Mouse (Mus musculus) brain, embryonic 14.5 days (tissue): Measurements from ENCODE around the gene Ckmt2.

Experiments
- CTCF ChIP-seq: fragments of 200-500 bp; IDR thresholded peaks from 2 replicates; pipeline ENCODE4 v1.5.1; 2012; ENCODE audit warnings: inconsistent platforms, mild to moderate bottlenecking, moderate library complexity, borderline replicate concordance; ENCODE audit not compliant: insufficient read depth, insufficient read length; ENCODE audit errors: extremely low read depth
- POLR2A ChIP-seq: fragments of 200-500 bp; IDR thresholded peaks from 2 replicates; pipeline ENCODE4 v1.6.1; 2012; ENCODE audit warnings: mild to moderate bottlenecking, inconsistent platforms, borderline replicate concordance; ENCODE audit not compliant: poor library complexity, insufficient read depth, insufficient read length, severe bottlenecking; ENCODE audit errors: extremely low read depth

DNA sequence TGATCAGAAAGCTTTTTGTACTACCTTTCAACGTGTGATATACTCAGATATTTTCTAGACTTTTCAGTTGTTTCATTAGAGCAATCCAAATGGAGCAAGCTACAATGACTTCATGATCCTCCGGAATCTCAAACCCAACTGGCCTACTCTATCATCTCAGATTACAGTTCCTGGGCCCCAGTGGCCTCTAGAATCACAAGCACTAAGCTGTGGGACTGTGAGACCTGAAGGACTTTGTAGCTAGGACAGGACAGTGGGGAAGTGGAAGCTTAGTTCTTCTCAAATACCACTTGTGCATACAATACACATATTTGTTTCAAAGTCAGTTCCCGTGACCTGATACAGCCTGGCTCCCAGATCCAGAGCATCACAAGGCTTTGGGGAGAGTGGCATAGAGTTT is 1.3 kb upstream of the Ckmt2 start:
- TF ChIP-seq POLR2A (no peak), CTCF (no peak)
